Mouse (Mus musculus) ZHBTc4 (cell line): ENCODE results near the gene Pin1.
"Not testable (repeated sequence)": the region's sequence is repeated elsewhere in the genome, so short reads cannot be mapped to it uniquely, and the experiment has no call there.

Experiments used
- DNase-seq: peaks from one replicate; pipeline ENCODE4 v3.0.0-alpha.2; 2011; ENCODE audit warnings: low read depth, low spot score

Pin1 gene

DNA sequence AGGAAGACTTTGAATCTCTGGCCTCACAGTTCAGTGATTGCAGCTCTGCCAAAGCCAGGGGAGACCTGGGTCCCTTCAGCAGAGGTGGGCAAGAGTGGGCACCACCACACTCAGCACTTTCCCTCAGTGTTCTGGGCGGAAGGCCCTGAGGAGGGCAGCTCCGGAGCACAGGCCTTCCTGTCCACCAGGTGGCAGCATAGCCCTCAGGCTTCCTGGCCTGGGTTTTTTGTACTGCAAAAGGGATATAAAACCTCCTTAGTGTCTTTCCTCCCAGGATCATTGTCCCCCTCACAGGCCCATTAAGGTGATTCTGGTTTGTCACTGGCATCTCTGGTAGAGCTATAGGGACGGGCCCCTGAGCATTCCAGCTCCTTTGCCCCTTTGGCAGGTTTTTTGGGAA, 10.4 kb downstream of the Pin1 start:
- peak; percentile 76 for DNase-seq

DNA sequence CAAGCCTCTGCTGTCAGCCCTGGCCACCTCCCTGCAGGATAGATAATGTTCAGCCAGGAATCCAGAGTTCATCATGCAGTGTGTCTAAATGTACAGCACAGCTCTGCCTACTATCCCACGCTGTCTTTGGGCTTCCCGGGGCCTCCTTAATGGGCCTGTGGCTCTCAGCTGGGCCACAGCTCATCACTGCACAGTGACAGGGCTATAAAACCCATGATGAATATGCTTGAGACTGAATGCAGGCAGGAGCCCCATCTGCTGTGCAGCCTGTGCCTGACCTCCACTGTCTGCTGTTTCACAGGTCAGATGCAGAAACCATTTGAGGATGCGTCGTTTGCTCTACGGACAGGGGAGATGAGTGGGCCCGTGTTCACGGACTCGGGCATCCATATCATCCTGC, 11.0 kb downstream of the Pin1 start:
- DNase-seq = no peak

- no peak for DNase-seq
Observed at GRCm38 (mm10) chr9:20663956-20664355, 12.1 kb downstream of the Pin1 start.

GRCm38 (mm10) chr9:20664366-20664765, 12.5 kb downstream of the Pin1 start:
- DNase-seq = no peak

- DNase-seq = no peak
Observed at GRCm38 (mm10) chr9:20664982-20665637, 13.2 kb downstream of the Pin1 start.

DNA sequence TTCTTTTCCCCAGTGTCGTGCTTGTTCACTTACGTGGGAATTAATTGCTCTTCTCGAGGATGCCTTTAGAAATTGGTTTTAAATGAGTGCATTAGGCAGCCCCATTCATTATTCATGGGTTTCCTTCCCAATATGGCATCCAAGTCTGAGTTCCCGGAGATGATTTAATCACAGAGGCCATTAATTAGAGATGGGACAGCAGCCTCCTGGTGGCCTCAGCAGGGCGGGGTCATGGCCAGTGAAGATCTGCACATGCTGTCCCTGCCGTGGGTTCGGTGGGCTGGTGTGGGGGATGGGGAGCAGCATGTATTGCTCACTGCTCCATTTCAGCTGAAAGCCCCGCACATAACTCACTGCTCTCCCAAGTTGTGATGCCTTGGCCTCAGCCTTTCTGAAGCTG, 14.0 kb downstream of the Pin1 start:
- no peak for DNase-seq

DNA sequence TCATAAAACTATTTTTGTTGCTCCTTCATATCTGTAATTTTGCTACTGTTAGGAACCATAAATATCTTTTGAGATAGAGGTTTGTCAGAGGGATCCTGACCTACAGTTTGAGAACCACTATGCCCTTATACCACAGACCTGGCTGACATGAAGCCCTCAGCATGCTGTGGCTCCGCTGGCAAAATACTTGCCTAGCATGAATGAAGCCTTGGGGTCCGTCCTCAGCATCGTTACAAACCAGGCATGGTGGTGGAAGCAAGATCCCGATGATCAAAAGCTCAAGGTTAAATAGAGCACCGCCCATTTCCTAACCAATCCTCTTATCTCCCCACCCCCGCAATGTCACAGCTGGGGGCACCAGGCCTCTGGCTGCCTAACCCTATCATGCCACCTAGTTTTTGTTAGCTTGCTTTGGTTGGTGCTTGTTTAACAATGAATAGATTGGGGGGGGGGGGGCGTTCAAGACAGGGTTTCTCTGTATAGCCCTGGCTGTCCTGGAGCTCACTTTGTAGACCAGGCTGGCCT, 14.7 kb downstream of the Pin1 start:
- DNase-seq = peak; percentile 50

DNA sequence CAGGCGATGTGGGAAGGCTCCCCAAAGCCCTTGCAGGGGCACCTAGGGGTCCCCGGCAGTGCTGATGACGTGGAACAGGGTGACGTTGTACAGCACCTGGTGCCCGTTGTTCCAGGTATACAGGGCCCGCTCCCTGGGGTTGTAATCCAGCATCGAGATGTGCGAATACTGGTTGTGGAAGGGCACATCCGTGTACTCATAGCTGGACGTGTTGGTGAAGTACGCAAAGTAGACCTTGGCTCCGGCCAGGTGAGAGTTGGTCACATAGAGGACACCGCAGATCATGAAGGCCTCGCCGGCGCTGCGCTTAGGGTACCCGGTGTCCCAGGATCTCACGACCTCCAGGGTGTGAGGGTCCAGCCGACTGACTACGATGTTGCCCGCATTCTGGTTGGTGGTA, 16.2 kb downstream of the Pin1 start:
- DNase-seq = no peak

GRCm38 (mm10) chr9:20672047-20672446, 20.2 kb downstream of the Pin1 start:
- DNase-seq = peak; percentile 22

DNA sequence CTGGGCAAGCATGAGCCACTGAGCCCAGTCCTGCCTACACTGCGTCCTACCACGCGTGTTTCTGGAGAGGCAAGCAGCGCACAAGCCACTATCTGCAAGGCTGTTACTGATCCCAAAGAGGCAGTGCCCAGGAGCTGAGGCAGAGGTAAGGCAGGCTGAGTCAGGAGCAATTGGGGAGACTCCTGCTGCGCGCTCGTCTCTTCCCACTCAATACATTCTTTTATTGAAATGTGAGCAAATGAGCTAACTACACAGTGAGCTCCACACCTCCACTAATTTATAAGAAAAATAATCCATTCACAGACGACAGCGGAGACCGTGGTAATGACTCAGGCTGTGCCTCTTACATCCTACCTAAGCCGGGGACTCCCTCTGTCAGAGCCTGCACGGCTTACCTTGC, 26.0 kb downstream of the Pin1 start:
- DNase-seq = no peak

DNA sequence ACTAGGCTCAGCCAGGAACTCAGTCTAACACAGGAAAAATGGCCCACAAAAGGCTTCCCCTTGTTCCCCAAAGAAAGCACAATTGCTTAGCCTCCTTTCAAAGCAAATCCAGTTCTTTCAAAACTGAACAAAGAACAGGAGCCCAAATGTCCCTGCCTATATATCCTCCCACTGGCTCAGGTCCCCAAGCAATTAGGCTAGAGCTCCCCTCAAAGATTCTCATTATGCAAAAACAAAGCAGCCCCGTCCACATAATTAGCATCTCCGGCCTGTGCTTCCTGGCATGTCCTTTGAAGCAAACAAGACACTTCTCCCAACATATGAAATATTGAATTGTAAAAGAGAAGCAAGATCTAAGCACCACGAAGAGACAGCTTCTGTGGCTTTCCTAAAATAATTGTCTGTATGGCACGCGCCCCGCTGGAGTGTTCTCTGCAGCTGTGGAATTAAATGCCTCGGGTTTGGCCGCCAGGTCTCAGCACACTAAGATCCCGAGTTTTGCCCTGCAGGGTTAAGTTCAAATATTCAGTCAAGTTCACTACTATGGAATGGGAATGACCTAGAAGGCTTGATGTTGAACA, 28.6 kb downstream of the Pin1 start:
- DNase-seq = no peak

- peak; percentile 29 for DNase-seq
Observed at GRCm38 (mm10) chr9:20681546-20682388, 29.9 kb downstream of the Pin1 start.

DNA sequence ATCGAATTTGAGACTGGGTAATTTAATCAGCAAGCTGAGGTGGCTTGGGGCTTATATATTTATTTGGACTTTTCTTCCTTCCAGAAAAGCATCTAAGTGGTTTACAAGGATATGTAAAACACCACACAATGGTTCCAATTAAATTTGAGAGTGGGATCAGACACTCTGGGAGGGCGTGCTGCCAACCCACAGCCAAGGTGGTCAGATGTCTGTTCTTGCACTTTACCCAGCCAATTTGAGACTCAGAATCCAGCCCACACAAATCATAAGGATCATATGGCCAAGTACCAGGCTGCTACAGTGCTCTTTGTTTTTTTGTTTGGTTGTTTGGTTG, 30.5 kb downstream of the Pin1 start:
- no peak for DNase-seq

- DNase-seq = no peak
Observed at GRCm38 (mm10) chr9:20685081-20685861, 33.4 kb downstream of the Pin1 start.

GRCm38 (mm10) chr9:20689403-20689802, 37.5 kb downstream of the Pin1 start:
- no peak for DNase-seq

GRCm38 (mm10) chr9:20689913-20690312, 38.0 kb downstream of the Pin1 start:
- peak; percentile 16 for DNase-seq

- not testable (repeated sequence) for DNase-seq
Observed at GRCm38 (mm10) chr9:20690449-20690848, 38.6 kb downstream of the Pin1 start.

- no peak for DNase-seq
Observed at GRCm38 (mm10) chr9:20692863-20693262, 41.0 kb downstream of the Pin1 start.

DNA sequence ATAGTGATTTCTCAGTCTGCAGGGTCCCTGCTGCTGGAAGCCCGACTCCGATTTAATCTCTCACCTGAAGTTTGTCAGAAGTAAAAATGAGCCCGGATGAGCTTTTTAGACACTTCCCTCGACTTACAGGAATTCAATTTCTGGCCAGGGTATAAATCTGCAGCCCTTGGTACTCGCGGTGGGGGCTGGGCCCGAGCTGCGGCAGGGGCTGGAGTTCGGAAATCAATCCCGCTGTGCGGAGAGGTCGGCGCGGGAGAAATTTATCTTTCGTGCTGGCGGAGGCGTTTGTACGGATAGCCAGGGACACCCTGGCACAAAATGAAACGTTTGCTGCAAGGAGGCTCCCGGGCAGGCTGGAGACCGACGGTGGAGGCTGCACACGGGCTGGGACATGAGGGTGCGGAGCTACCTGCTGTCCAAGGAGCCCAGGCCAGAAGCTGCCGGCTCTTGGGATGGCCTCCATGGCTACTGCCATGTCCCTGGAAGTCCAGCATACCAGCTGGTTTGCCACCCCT, 42.9 kb downstream of the Pin1 start:
- peak; percentile 15 for DNase-seq

GRCm38 (mm10) chr9:20696107-20696712, 44.3 kb downstream of the Pin1 start:
- no peak for DNase-seq

GRCm38 (mm10) chr9:20697466-20697865, 45.6 kb downstream of the Pin1 start:
- no peak for DNase-seq
